Mouse (Mus musculus): ENCODE results near the gene Nsg1. TPM values are rescaled to one million over a fixed set of nuclear protein-coding genes. Genes with fewer than 3 reads are reported as not detected.

The Nsg1 gene
- polyA plus RNA-seq, 1 experiment: 4.6 TPM

Other genes with a start within 250 kb of the Nsg1 start
- gene Stx18, start 121.2 kb downstream of the Nsg1 start, polyA plus RNA-seq (2012; rRNA removed): 25.0 and 26.9 TPM in 2 replicates
- gene Zbtb49, start 60.5 kb upstream of the Nsg1 start, polyA plus RNA-seq (2012; rRNA removed): 9.3 and 11.5 TPM in 2 replicates
- 4.6 and 6.2 TPM in 2 replicates for gene Lyar, start 60.6 kb upstream of the Nsg1 start, polyA plus RNA-seq (2012; rRNA removed)
- 30.0 and 40.2 TPM in 2 replicates for gene Tmem128, start 100.3 kb upstream of the Nsg1 start, polyA plus RNA-seq (2012; rRNA removed)
- 0.56 and 5.8 TPM in 2 replicates for gene Otop1, start 116.1 kb upstream of the Nsg1 start, polyA plus RNA-seq (2012; rRNA removed)
- gene Drd5, start 159.5 kb upstream of the Nsg1 start, polyA plus RNA-seq (2012; rRNA removed): not detected in 2 replicates

Measured in gonadal fat pad, adult 2 months (tissue).